Mouse (Mus musculus): ENCODE data around the gene Reln. TPM values are rescaled to one million over a fixed set of nuclear protein-coding genes. Genes with fewer than 3 reads are reported as not detected.

Reln gene
- polyA plus RNA-seq, 1 experiment, result 1.7 TPM

GRCm38 (mm10) chr5:22342461-22342860 is 2.0 kb downstream of the Reln start:
- no peaks in the 10 kb centered on the region for H3K4me1 ChIP-seq (ENCODE audit: control insufficient read depth, insufficient read depth, low read length)
- TF ChIP-seq CTCF (IDR thresholded peaks at IDR 0.05; ENCODE audit: borderline replicate concordance, insufficient read depth, low read length), result no peak
- TF ChIP-seq POLR2A (IDR thresholded peaks at IDR 0.05; ENCODE audit: low read depth, low read length), result no peak

GRCm38 (mm10) chr5:22340991-22341390 is 3.5 kb downstream of the Reln start:
- TF ChIP-seq POLR2A (IDR thresholded peaks at IDR 0.05; ENCODE audit: low read depth, low read length), result no peak
- TF ChIP-seq CTCF (IDR thresholded peaks at IDR 0.05; ENCODE audit: borderline replicate concordance, insufficient read depth, low read length), result no peak
- Histone ChIP-seq H3K27ac (ENCODE audit: insufficient read depth, low read length) (no peak overlapping the region), H3K4me1 (ENCODE audit: control insufficient read depth, insufficient read depth, low read length) (no peaks in the 10 kb centered on the region), H3K4me3 (ENCODE audit: insufficient read depth, low read length) (no peak overlapping the region)

More at GRCm38 (mm10) chr5:22342461-22342860, 2.0 kb downstream of the Reln start:
- no peak overlapping the region for H3K27ac ChIP-seq (ENCODE audit: insufficient read depth, low read length)
- no peak overlapping the region for H3K4me3 ChIP-seq (ENCODE audit: insufficient read depth, low read length)

- no peaks in the 10 kb centered on the region for H3K4me1 ChIP-seq (ENCODE audit: control insufficient read depth, insufficient read depth, low read length)
- H3K4me3 ChIP-seq (ENCODE audit: insufficient read depth, low read length), result no peak overlapping the region
- no peak overlapping the region for H3K27ac ChIP-seq (ENCODE audit: insufficient read depth, low read length)
- TF ChIP-seq CTCF (IDR thresholded peaks at IDR 0.05; ENCODE audit: borderline replicate concordance, insufficient read depth, low read length) (no peak), POLR2A (IDR thresholded peaks at IDR 0.05; ENCODE audit: low read depth, low read length) (no peak)
These were observed 9.1 kb downstream of the Reln start for GRCm38 (mm10) chr5:22335408-22335807.

- no peak for TF ChIP-seq POLR2A (IDR thresholded peaks at IDR 0.05; ENCODE audit: low read depth, low read length)
- TF ChIP-seq CTCF (IDR thresholded peaks at IDR 0.05; ENCODE audit: borderline replicate concordance, insufficient read depth, low read length), result no peak
- 0 out of 2 replicates have a peak, but pooled peaks cover 4% of the 10 kb centered on the region for H3K4me1 ChIP-seq (ENCODE audit: control insufficient read depth, insufficient read depth, low read length)
- H3K27ac ChIP-seq (ENCODE audit: insufficient read depth, low read length), result no peak overlapping the region
- H3K4me3 ChIP-seq (ENCODE audit: insufficient read depth, low read length), result no peak overlapping the region
These were observed 13.7 kb downstream of the Reln start for GRCm38 (mm10) chr5:22330802-22331201.

GRCm38 (mm10) chr5:22328431-22329359 is 15.8 kb downstream of the Reln start:
- TF ChIP-seq POLR2A (IDR thresholded peaks at IDR 0.05; ENCODE audit: low read depth, low read length), result no peak
- TF ChIP-seq CTCF (IDR thresholded peaks at IDR 0.05; ENCODE audit: borderline replicate concordance, insufficient read depth, low read length), result no peak
- Histone ChIP-seq H3K4me1 (ENCODE audit: control insufficient read depth, insufficient read depth, low read length) (0 out of 2 replicates have a peak, but pooled peaks cover 4% of the 10 kb centered on the region), H3K27ac (ENCODE audit: insufficient read depth, low read length) (no peak overlapping the region), H3K4me3 (ENCODE audit: insufficient read depth, low read length) (no peak overlapping the region)

GRCm38 (mm10) chr5:22327170-22327569 is 17.3 kb downstream of the Reln start:
- TF ChIP-seq CTCF (IDR thresholded peaks at IDR 0.05; ENCODE audit: borderline replicate concordance, insufficient read depth, low read length) (no peak), POLR2A (IDR thresholded peaks at IDR 0.05; ENCODE audit: low read depth, low read length) (no peak)
- Histone ChIP-seq H3K27ac (ENCODE audit: insufficient read depth, low read length) (no peak overlapping the region), H3K4me1 (ENCODE audit: control insufficient read depth, insufficient read depth, low read length) (0 out of 2 replicates have a peak, but pooled peaks cover 4% of the 10 kb centered on the region), H3K4me3 (ENCODE audit: insufficient read depth, low read length) (no peak overlapping the region)

- no peak overlapping the region for H3K4me3 ChIP-seq (ENCODE audit: insufficient read depth, low read length)
- TF ChIP-seq POLR2A (IDR thresholded peaks at IDR 0.05; ENCODE audit: low read depth, low read length) (no peak), CTCF (IDR thresholded peaks at IDR 0.05; ENCODE audit: borderline replicate concordance, insufficient read depth, low read length) (no peak)
- 0 out of 2 replicates have a peak, but pooled peaks cover 4% of the 10 kb centered on the region for H3K4me1 ChIP-seq (ENCODE audit: control insufficient read depth, insufficient read depth, low read length)
- no peak overlapping the region for H3K27ac ChIP-seq (ENCODE audit: insufficient read depth, low read length)
These were observed 20.7 kb downstream of the Reln start for GRCm38 (mm10) chr5:22323801-22324200.

- TF ChIP-seq POLR2A (IDR thresholded peaks at IDR 0.05; ENCODE audit: low read depth, low read length) (no peak), CTCF (IDR thresholded peaks at IDR 0.05; ENCODE audit: borderline replicate concordance, insufficient read depth, low read length) (no peak)
- H3K27ac ChIP-seq (ENCODE audit: insufficient read depth, low read length), result no peak overlapping the region
- no peak overlapping the region for H3K4me3 ChIP-seq (ENCODE audit: insufficient read depth, low read length)
These were observed 26.7 kb downstream of the Reln start for GRCm38 (mm10) chr5:22317807-22318206.

GRCm38 (mm10) chr5:22316471-22316870 is 28.0 kb downstream of the Reln start:
- no peak for TF ChIP-seq POLR2A (IDR thresholded peaks at IDR 0.05; ENCODE audit: low read depth, low read length)
- no peak for TF ChIP-seq CTCF (IDR thresholded peaks at IDR 0.05; ENCODE audit: borderline replicate concordance, insufficient read depth, low read length)
- Histone ChIP-seq H3K4me3 (ENCODE audit: insufficient read depth, low read length) (no peak overlapping the region), H3K4me1 (ENCODE audit: control insufficient read depth, insufficient read depth, low read length) (no peaks in the 10 kb centered on the region), H3K27ac (ENCODE audit: insufficient read depth, low read length) (no peak overlapping the region)

More at GRCm38 (mm10) chr5:22317807-22318206, 26.7 kb downstream of the Reln start:
- no peaks in the 10 kb centered on the region for H3K4me1 ChIP-seq (ENCODE audit: control insufficient read depth, insufficient read depth, low read length)

GRCm38 (mm10) chr5:22315990-22316389 is 28.5 kb downstream of the Reln start:
- TF ChIP-seq POLR2A (IDR thresholded peaks at IDR 0.05; ENCODE audit: low read depth, low read length) (no peak), CTCF (IDR thresholded peaks at IDR 0.05; ENCODE audit: borderline replicate concordance, insufficient read depth, low read length) (no peak)
- Histone ChIP-seq H3K4me1 (ENCODE audit: control insufficient read depth, insufficient read depth, low read length) (no peaks in the 10 kb centered on the region), H3K4me3 (ENCODE audit: insufficient read depth, low read length) (no peak overlapping the region), H3K27ac (ENCODE audit: insufficient read depth, low read length) (no peak overlapping the region)
